Mouse (Mus musculus): ENCODE measurements around the gene H2-D1.
"Not testable (repeated sequence)": the region's sequence is repeated elsewhere in the genome, so short reads cannot be mapped to it uniquely, and the experiment has no call there.

The H2-D1 gene

DNA sequence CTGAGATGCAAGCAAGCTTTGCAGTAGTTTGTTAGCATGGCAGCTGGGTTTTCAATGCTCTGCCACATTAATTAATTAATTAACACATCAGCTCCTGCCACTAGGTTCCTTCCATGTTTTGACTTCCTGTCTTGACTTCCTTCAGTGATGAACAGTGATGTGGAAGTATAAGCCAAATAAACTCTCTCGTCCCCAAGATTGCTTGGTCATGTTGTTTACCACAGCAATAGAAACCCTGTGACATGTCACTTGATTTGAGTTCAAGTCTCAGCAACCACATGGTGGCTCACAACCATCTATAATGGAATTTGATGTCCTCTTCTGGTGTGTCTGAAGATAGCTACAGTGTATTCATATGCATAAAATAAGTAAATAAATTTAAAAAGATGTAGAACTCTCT is 5.2 kb upstream of the H2-D1 start:
- no peak for DNase-seq (ENCODE audit: low spot score)

DNA sequence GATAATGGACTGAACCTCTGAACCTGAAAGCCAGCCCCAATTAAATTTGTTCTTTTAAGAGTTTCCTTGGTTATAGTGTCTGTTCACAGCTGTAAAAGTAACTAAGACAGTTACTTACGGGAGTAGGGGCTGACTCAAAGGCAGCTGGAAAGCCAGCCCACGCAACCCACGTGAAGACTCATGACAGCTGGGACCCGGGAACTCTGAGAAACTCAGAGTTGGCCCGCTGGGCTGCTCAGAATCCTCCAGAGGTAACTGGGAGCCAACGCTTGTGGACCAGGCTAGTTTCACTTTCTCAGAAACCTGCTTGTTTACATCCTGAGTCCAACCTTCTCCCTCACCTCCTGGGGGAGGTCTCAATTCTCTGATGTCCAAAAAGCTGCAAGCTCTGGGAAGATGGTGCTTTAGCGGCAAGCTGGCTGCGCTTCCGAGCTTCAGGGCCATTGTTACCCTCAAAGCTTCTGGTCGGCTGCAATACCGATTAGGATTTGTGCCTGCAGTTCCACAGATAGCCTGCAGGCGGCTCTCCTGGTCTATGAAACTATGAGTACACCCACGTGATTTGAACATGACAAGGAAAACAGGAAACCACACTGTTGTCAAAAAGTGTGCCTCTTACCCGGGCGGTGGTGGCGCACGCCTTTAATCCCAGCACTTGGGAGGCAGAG is 4.6 kb upstream of the H2-D1 start:
- peak; percentile 95 for DNase-seq (ENCODE audit: low spot score)

GRCm38 (mm10) chr17:35258492-35259478 is 3.7 kb upstream of the H2-D1 start:
- no peak for DNase-seq (ENCODE audit: low spot score)

- no peak for DNase-seq (ENCODE audit: low spot score)
These were observed 2.9 kb upstream of the H2-D1 start for GRCm38 (mm10) chr17:35259621-35260020.

DNA sequence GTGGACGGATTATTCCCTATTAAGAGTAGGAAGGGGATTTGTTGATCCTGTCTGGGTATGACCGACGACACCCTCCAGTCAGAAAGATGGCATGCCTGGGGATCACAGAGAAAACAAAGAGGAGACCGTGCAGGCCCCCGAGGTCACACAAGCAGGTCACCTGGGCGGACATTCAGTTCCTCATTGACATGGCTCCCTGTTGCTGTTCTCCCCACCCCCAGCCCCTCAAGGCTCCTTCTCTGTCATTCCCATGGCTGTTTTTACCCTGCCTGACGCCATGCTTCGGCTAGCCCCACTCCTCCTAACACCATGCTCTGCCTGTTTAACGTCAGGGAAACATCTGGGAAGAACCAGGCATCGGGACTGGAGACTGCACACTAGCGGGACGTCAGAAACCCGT is 879 bp upstream of the H2-D1 start:
- DNase-seq (ENCODE audit: low spot score): no peak

DNA sequence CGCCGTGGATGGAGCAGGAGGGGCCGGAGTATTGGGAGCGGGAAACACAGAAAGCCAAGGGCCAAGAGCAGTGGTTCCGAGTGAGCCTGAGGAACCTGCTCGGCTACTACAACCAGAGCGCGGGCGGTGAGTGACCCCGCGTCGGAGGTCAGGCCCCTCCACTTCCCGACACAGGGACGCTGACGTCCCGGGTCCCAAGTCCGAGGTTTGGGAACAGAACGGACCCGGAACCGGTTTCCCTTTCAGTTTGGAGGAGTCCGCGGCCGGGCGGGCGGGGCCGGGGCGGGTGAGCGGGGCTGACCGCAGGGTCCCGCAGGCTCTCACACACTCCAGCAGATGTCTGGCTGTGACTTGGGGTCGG is 973 bp downstream of the H2-D1 start:
- DNase-seq (ENCODE audit: low spot score): no peak

- DNase-seq (ENCODE audit: low spot score): no peak
These were observed 5.0 kb downstream of the H2-D1 start for GRCm38 (mm10) chr17:35267399-35268086.

GRCm38 (mm10) chr17:35269653-35270347 is 7.3 kb downstream of the H2-D1 start:
- DNase-seq (ENCODE audit: low spot score): no peak

- DNase-seq (ENCODE audit: low spot score): no peak
These were observed 9.7 kb downstream of the H2-D1 start for GRCm38 (mm10) chr17:35272249-35272648.

GRCm38 (mm10) chr17:35274770-35275169 is 12.2 kb downstream of the H2-D1 start:
- DNase-seq (ENCODE audit: low spot score): peak; percentile 74

- no peak for DNase-seq (ENCODE audit: low spot score)
These were observed 13.9 kb downstream of the H2-D1 start for GRCm38 (mm10) chr17:35276304-35276864.

DNA sequence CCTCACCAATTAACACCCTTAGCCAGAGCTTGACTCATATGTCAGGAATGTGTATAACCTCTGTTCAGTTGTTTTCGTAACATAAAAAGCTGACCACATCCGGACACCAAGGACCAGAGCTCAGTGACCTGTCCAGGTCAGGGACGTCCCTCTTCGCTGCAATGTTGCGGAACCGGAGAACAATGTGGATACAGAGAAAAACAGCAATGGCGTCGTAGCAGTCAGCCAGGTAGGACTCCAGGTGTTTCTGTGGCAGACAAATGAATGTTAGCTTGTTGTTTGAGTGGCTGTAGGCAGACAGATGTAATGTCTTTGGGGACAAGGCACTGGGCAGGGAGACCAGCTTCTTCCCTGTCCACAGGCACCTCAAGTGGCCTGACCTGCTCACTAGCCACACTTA is 15.5 kb downstream of the H2-D1 start:
- DNase-seq (ENCODE audit: low spot score): no peak

GRCm38 (mm10) chr17:35278957-35279688 is 16.6 kb downstream of the H2-D1 start:
- no peak for DNase-seq (ENCODE audit: low spot score)

GRCm38 (mm10) chr17:35280276-35280675 is 17.7 kb downstream of the H2-D1 start:
- DNase-seq (ENCODE audit: low spot score): no peak

GRCm38 (mm10) chr17:35285431-35285830 is 22.9 kb downstream of the H2-D1 start:
- no peak for DNase-seq (ENCODE audit: low spot score)

DNA sequence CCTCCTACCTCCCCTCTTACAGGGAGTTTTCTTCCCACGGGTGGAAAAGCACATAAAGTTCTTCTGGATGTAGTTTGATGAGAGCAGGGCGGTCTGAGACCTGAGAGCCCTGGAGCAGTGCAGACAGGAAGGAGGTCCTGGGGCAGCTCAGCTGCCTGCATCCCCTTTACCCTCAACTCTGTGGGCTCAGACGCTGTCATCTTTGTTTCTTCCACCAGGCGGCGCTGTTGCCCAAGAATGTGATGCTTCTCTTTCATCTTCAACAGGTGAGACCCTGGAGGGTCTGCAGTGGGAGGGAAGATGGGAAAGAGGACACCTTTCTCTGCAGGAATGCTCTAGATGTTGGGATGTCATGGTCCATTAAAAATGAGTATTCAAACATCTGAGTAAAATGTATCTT is 33.3 kb downstream of the H2-D1 start:
- DNase-seq (ENCODE audit: low spot score): peak; percentile 40

- not testable (repeated sequence) for DNase-seq (ENCODE audit: low spot score)
These were observed 37.9 kb downstream of the H2-D1 start for GRCm38 (mm10) chr17:35300261-35300945.

DNA sequence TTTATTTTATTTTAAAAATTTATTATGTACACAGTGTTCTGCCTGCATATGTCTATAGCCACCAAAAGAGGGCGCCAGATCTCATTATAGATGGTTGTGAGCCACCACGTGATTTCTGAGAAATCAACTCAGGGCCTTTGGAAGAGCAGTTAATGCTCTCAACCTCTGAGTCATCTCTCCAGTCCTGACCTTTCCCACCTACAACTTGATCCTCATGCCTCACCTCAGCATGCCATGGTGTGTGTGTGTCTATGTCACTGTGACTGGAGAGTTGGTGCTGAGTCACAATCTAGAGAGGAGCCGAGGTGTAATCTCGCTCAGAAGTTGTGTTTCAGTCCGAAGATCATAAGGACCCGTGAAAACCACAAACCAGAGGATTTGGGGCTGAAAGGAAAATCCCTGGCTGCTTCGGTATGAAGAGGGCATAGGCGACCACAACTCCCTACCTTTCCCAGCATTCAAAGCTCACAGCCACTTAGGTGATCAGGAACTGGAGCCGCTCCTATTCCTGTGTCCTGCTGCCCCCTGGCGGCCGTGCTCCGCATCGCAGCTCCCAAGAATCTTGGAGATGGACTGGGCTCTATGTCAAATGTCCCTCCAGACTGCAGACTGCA is 39.2 kb downstream of the H2-D1 start:
- DNase-seq (ENCODE audit: low spot score): peak; percentile 76

GRCm38 (mm10) chr17:35303271-35303670 is 40.7 kb downstream of the H2-D1 start:
- no peak for DNase-seq (ENCODE audit: low spot score)

DNA sequence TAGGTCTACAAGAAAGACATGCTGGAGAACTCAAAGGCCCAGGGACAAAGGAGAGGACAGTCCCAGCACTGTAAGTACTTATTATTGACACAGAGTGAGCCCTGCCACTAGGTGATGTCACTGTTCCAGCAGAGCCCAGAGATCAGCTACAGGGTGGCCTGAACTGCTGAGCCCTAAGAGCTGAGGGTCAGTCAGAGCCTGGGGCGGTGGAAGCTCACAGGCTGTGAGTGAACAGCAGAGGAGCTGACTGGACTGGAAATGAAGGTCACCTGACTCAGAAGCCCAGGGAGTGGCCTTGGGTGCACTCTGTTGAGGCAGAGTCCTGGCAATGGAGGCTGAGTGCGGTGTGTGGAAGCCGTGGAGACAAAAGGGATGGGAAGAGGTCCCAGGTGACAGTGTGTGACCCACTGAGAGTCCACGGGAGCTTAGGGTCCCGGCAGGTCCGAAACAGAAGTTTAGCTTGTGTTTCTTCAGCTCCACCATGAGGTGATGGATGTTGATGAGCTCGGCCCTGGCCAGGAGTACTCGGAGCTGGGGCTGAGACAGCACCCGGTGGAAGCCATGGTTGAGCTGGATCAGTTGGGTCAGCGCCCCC is 41.3 kb downstream of the H2-D1 start:
- DNase-seq (ENCODE audit: low spot score): no peak
